In the genomic region with DNA sequence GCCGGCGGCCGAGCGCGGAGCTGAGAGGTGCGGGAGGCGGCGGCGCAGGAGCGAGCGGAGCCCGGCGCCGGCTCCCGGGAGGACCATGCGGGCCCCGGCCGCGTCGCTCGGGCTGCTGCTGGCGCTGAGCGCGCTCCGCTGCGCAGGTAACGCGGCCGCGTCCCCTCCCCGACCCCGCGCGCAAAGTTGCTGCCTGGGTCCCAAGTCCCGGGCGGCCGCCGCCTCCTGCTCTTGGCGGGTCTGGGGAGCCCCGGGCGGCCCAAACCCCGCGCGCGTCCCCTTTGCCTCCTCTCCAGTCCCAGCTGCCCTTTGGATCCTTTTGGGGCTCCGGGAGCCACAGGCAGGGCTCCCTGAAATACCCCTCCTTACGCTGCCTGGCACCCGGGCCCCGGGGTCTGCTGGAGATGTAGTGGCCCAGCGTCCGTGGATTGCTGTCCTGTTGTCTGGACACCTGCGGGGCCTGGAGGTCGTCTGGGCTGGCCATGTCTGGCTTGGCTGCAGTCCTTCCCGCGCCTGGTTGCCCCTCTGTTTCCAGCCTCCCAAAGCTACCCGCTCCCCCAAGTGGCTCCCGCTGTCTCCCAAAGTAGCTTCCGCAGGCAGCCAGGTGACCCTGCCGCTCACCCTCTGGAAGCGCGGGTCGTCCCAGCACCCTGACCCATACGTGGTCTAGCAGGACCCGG, we compare ENCODE assay signal across 9 mouse cellular contexts. TPM values are rescaled to one million over a fixed set of nuclear protein-coding genes. Genes with fewer than 3 reads are reported as not detected.
DNase-seq lines count a peak whose midpoint lies in the region; ATAC-seq and TF ChIP-seq lines count a peak whose summit lies in the region.
"Had no signal": no experiment of that assay in that cellular context is flagged by ENCODE, and none has a peak within 500 bp of the region (broad histone marks: within the 10 kb centered on the region; RNA-seq: fewer than 3 reads in every experiment).

No protein-coding gene starts in this region.

- H3K9ac ChIP-seq in limb, embryonic 14.5 days (ENCODE audit: low read depth, low read length, severe bottlenecking), result peak overlapping the region; percentile 40; the same call in 1 of the 2 replicates
- H3K9ac ChIP-seq in stomach, embryonic 14.5 days (replicated peaks; ENCODE audit: low read depth, low read length), result 0 out of 2 replicates have a peak overlapping the region, but pooled peaks have one; percentile 14

- peaks cover 15% of the 10 kb centered on the region; the same call in 1 of the 2 replicates for H3K9me3 ChIP-seq in megakaryocyte, embryonic 14.5 days
- no peaks in the 10 kb centered on the region for H3K9me3 ChIP-seq in limb, embryonic 14.5 days (ENCODE audit: control insufficient read depth, low read length)
- no peaks in the 10 kb centered on the region for H3K9me3 ChIP-seq in stomach, embryonic 14.5 days (ENCODE audit: control insufficient read depth, low read depth, low read length)

- H3K27me3 ChIP-seq in megakaryocyte, embryonic 14.5 days (replicated peaks), result peaks cover 85% of the 10 kb centered on the region
- peaks cover 72% of the 10 kb centered on the region for H3K27me3 ChIP-seq in limb, embryonic 14.5 days (ENCODE audit: control insufficient read depth, insufficient read depth, low read length)
- peaks cover 50% of the 10 kb centered on the region for H3K27me3 ChIP-seq in stomach, embryonic 14.5 days (ENCODE audit: control insufficient read depth, insufficient read depth, low read length)

- peak overlapping the region; percentile 81 for H3K4me3 ChIP-seq in megakaryocyte, embryonic 14.5 days (replicated peaks)
- H3K4me3 ChIP-seq in limb, embryonic 14.5 days (replicated peaks; ENCODE audit: low read length), result peak overlapping the region; percentile 47
- H3K4me3 ChIP-seq in stomach, embryonic 14.5 days (ENCODE audit: low read depth, low read length), result peak overlapping the region; percentile 35

- no peak overlapping the region for H3K27ac ChIP-seq in limb, embryonic 14.5 days (replicated peaks; ENCODE audit: low read depth, low read length)
- no peak overlapping the region for H3K27ac ChIP-seq in stomach, embryonic 14.5 days (ENCODE audit: low read length)
- H3K27ac ChIP-seq: macrophage had no signal

- no peak for TF ChIP-seq POLR2A in limb, embryonic 14.5 days (IDR thresholded peaks at IDR 0.05; ENCODE audit: borderline replicate concordance, extremely low read depth, insufficient read depth, insufficient read length)

- peak; percentile 13 for DNase-seq in embryo, embryonic 10.5 days (ENCODE audit: low spot score)
- DNase-seq in embryo, embryonic 10 days (ENCODE audit: low spot score), result no peak
- no peak for DNase-seq in limb, embryonic 14.5 days (ENCODE audit: low spot score)

- ATAC-seq in megakaryocyte, adult 5-6 weeks (ENCODE audit: poor library complexity, severe bottlenecking), result no peak
- no peak; the same call in 1 of the 2 replicates for ATAC-seq in limb, embryonic 14.5 days (ENCODE audit: low FRiP score, low read depth)
- no peak for ATAC-seq in stomach, embryonic 14.5 days (ENCODE audit: insufficient number of reproducible peaks, insufficient read depth, low FRiP score, low read depth)
- ATAC-seq in inflammation-experienced regulatory T-cells, adult 6 months, result no peak
- ATAC-seq in cerebellum, adult (ENCODE audit: insufficient number of reproducible peaks, low FRiP score, low TSS enrichment), result no peak

- H3K36me3 ChIP-seq in megakaryocyte, embryonic 14.5 days (replicated peaks; ENCODE audit: low read length), result no peaks in the 10 kb centered on the region
- no peaks in the 10 kb centered on the region for H3K36me3 ChIP-seq in limb, embryonic 14.5 days (ENCODE audit: control insufficient read depth, insufficient read depth, low read length)
- no peaks in the 10 kb centered on the region for H3K36me3 ChIP-seq in stomach, embryonic 14.5 days (ENCODE audit: control insufficient read depth, insufficient read depth, low read length)

- H3K4me2 ChIP-seq in limb, embryonic 14.5 days (replicated peaks; ENCODE audit: low read depth, low read length, severe bottlenecking), result peak overlapping the region; percentile 90
- H3K4me2 ChIP-seq in stomach, embryonic 14.5 days (replicated peaks; ENCODE audit: low read depth, low read length), result peak overlapping the region; percentile 82

- 0% methylated on average over 32 of the region's 64 CpGs for WGBS in limb, embryonic 14.5 days
- WGBS in stomach, embryonic 14.5 days, result under 1% methylated on average over 48 of the region's 64 CpGs

- H3K4me1 ChIP-seq in megakaryocyte, embryonic 14.5 days, result peaks cover 47% of the 10 kb centered on the region
- H3K4me1 ChIP-seq in limb, embryonic 14.5 days (ENCODE audit: control insufficient read depth, insufficient read depth, low read length), result peaks cover 8% of the 10 kb centered on the region; the same call in 1 of the 2 replicates
- 0 out of 2 replicates have a peak, but pooled peaks cover 4% of the 10 kb centered on the region for H3K4me1 ChIP-seq in stomach, embryonic 14.5 days (ENCODE audit: control insufficient read depth, insufficient read depth, low read length)

RNA-seq across cellular contexts. Expression of a gene that starts 1.1 kb away (rescaled TPM):
- not detected in 2 replicates for polyA plus RNA-seq in megakaryocyte, embryonic 14.5 days (2012; ENCODE audit: insufficient read depth, low replicate concordance)
- not detected in 2 replicates for total RNA-seq in megakaryocyte, adult 5-6 weeks (2015)
- total RNA-seq in megakaryocyte, adult 5-6 weeks (2017), result 0.07 and 0.28 TPM in 2 replicates
- polyA plus RNA-seq in limb, embryonic 14.5 days (2012; rRNA removed), result 0.23 and 0.36 TPM in 2 replicates
- polyA plus RNA-seq in limb, embryonic 14.5 days (2014; fragmentation: Nextera tagmentation; extraction: Ambion mirVana), result 0.28 and 0.53 TPM in 2 replicates
- 0.36 and 0.62 TPM in 2 replicates for polyA plus RNA-seq in stomach, embryonic 14.5 days (2014; fragmentation: Nextera tagmentation; extraction: Ambion mirVana)
- not detected for polyA plus RNA-seq in inflammation-experienced regulatory T-cells, adult 6 months (2017; shearing (Covaris generic))
- polyA plus RNA-seq: macrophage had no signal

RNA-seq across cellular contexts. Expression of a gene that starts 57.1 kb away (rescaled TPM):
- polyA plus RNA-seq in megakaryocyte, embryonic 14.5 days (2012; ENCODE audit: insufficient read depth, low replicate concordance), result 55.1 and 59.7 TPM in 2 replicates
- 6.5 and 6.7 TPM in 2 replicates for total RNA-seq in megakaryocyte, adult 5-6 weeks (2015)
- 17.0 and 19.7 TPM in 2 replicates for total RNA-seq in megakaryocyte, adult 5-6 weeks (2017)
- polyA plus RNA-seq in limb, embryonic 14.5 days (2012; rRNA removed), result 35.5 and 42.4 TPM in 2 replicates
- 35.9 and 43.3 TPM in 2 replicates for polyA plus RNA-seq in limb, embryonic 14.5 days (2014; fragmentation: Nextera tagmentation; extraction: Ambion mirVana)
- 45.6 and 50.9 TPM in 2 replicates for polyA plus RNA-seq in stomach, embryonic 14.5 days (2014; fragmentation: Nextera tagmentation; extraction: Ambion mirVana)
- 10 to 100 TPM; 22.5 to 25.4 (median 24.7) TPM for polyA plus RNA-seq in inflammation-experienced regulatory T-cells, adult 6 months (2017; shearing (Covaris generic))
